Mouse (Mus musculus): ENCODE results near the gene Lamtor5. TPM values are rescaled to one million over a fixed set of nuclear protein-coding genes. Genes with fewer than 3 reads are reported as not detected.

Gene Lamtor5
- polyA plus RNA-seq, 1 experiment from 2014 or later = 217 TPM

GRCm38 (mm10) chr3:107239607-107240006 is 39.1 kb upstream of the Lamtor5 start, which contains the start of gene Prok1:
Prok1 (minus strand) TSS chr3:107239707.
- 89% methylated on average over 9 of the region's 9 CpGs for WGBS

GRCm38 (mm10) chr3:107241389-107242094 is 37.1 kb upstream of the Lamtor5 start:
- H3K4me2 ChIP-seq (ENCODE audit: low read depth, low read length) = no peak overlapping the region
- no peaks in the 10 kb centered on the region for H3K36me3 ChIP-seq (ENCODE audit: control insufficient read depth, insufficient read depth, low read length)
- no peaks in the 10 kb centered on the region for H3K4me1 ChIP-seq (ENCODE audit: control insufficient read depth, insufficient read depth, low read length)
- WGBS = 54% methylated on average over 14 of the region's 14 CpGs
- H3K4me3 ChIP-seq (ENCODE audit: low read length) = no peak overlapping the region
- ATAC-seq = no peak
- H3K27me3 ChIP-seq (replicated peaks; ENCODE audit: control insufficient read depth, insufficient read depth, low read length) = no peaks in the 10 kb centered on the region
- H3K9me3 ChIP-seq (ENCODE audit: control insufficient read depth, low read length) = no peaks in the 10 kb centered on the region
- H3K27ac ChIP-seq (ENCODE audit: low read length) = no peak overlapping the region
- H3K9ac ChIP-seq (ENCODE audit: low read depth, low read length) = no peak overlapping the region

More at GRCm38 (mm10) chr3:107239607-107240006, 39.1 kb upstream of the Lamtor5 start, which contains the start of gene Prok1:
- no peaks in the 10 kb centered on the region for H3K27me3 ChIP-seq (replicated peaks; ENCODE audit: control insufficient read depth, insufficient read depth, low read length)
- no peak within 1 kb of the TSS for H3K4me3 ChIP-seq (ENCODE audit: low read length)
- no peaks in the 10 kb centered on the region for H3K4me1 ChIP-seq (ENCODE audit: control insufficient read depth, insufficient read depth, low read length)
- no peak within 1 kb of the TSS for H3K4me2 ChIP-seq (ENCODE audit: low read depth, low read length)
- no peak for ATAC-seq
- no peaks in the 10 kb centered on the region for H3K9me3 ChIP-seq (ENCODE audit: control insufficient read depth, low read length)
- H3K9ac ChIP-seq (ENCODE audit: low read depth, low read length) = no peak within 1 kb of the TSS
- H3K36me3 ChIP-seq (ENCODE audit: control insufficient read depth, insufficient read depth, low read length) = no peaks in the 10 kb centered on the region
- H3K27ac ChIP-seq (ENCODE audit: low read length) = no peak within 1 kb of the TSS

DNA sequence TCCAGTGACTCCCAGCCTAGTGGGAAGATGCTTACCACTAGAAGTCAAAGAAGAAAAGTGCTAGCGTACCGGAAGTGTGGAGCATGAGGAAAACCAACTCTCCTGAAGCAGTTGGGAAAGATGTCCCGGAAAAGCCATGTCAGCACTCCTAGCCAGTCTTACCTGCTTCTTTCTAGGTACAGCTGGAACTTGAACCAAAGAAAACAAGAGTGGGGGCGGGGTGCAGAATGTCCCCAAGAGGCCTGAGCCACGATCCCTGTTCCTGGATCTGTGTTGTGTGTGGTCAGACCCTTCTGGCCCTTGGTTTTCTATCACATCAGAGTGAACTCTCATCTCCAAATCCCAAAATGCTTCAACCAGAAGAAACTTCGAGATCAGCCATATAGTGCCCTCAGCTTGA is 31.8 kb upstream of the Lamtor5 start:
- Histone ChIP-seq H3K4me3 (ENCODE audit: low read length) (no peak overlapping the region), H3K27ac (ENCODE audit: low read length) (no peak overlapping the region), H3K4me1 (ENCODE audit: control insufficient read depth, insufficient read depth, low read length) (no peaks in the 10 kb centered on the region), H3K36me3 (ENCODE audit: control insufficient read depth, insufficient read depth, low read length) (no peaks in the 10 kb centered on the region), H3K9me3 (ENCODE audit: control insufficient read depth, low read length) (no peaks in the 10 kb centered on the region), H3K4me2 (ENCODE audit: low read depth, low read length) (no peak overlapping the region), H3K27me3 (replicated peaks; ENCODE audit: control insufficient read depth, insufficient read depth, low read length) (no peaks in the 10 kb centered on the region), H3K9ac (ENCODE audit: low read depth, low read length) (no peak overlapping the region)
- no peak for ATAC-seq
- WGBS = 83% methylated on average over 6 of the region's 6 CpGs

DNA sequence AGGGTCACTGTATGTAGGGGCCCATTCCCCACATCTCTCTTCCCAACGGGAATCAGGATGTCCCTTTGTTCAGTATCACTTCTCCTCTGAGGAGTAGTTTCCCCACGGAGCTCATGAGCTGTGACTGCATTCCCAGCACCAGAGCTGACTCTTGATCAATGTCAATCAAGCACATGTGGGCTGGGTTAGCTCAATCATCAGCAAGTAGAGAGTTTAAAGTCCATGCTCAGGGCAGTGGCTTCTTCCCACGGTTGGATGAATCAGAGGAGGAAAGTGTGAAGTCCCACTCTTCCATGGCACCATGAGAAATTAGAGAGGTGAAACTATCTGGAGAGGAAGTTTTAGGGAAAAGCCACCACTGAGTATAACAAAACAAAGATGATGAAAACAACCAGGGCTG is 29.6 kb upstream of the Lamtor5 start:
- Histone ChIP-seq H3K9me3 (ENCODE audit: control insufficient read depth, low read length) (no peaks in the 10 kb centered on the region), H3K9ac (ENCODE audit: low read depth, low read length) (no peak overlapping the region), H3K27me3 (replicated peaks; ENCODE audit: control insufficient read depth, insufficient read depth, low read length) (no peaks in the 10 kb centered on the region), H3K4me3 (ENCODE audit: low read length) (no peak overlapping the region), H3K36me3 (ENCODE audit: control insufficient read depth, insufficient read depth, low read length) (no peaks in the 10 kb centered on the region), H3K4me2 (ENCODE audit: low read depth, low read length) (no peak overlapping the region), H3K27ac (ENCODE audit: low read length) (no peak overlapping the region), H3K4me1 (ENCODE audit: control insufficient read depth, insufficient read depth, low read length) (no peaks in the 10 kb centered on the region)
- ATAC-seq = peak; percentile 56; the same call in 1 of the 2 replicates
- WGBS = 52% methylated on average over 3 of the region's 3 CpGs

DNA sequence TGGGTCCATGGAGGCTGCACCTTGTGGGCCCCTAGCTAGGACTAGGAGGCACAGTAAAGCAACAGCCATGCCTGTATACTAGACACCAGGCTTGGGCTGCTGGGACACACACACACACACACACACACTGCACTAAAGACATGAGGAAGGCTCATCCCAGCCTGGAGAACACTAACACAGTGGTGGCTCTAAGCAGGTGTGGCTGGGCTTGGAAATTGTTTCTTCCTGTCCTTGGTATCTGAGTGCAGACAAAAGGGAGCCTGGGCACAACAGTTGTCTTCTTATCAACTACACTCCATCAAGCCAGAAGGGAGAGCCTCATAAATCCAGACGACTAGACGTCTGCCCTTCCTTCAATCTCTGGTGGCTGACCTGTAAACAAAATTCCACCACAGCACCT is 28.3 kb upstream of the Lamtor5 start:
- 19% methylated on average over 2 of the region's 2 CpGs for WGBS
- H3K9ac ChIP-seq (ENCODE audit: low read depth, low read length) = no peak overlapping the region
- no peaks in the 10 kb centered on the region for H3K27me3 ChIP-seq (replicated peaks; ENCODE audit: control insufficient read depth, insufficient read depth, low read length)
- no peak for ATAC-seq
- no peaks in the 10 kb centered on the region for H3K9me3 ChIP-seq (ENCODE audit: control insufficient read depth, low read length)
- no peak overlapping the region for H3K27ac ChIP-seq (ENCODE audit: low read length)
- H3K4me2 ChIP-seq (ENCODE audit: low read depth, low read length) = no peak overlapping the region
- no peak overlapping the region for H3K4me3 ChIP-seq (ENCODE audit: low read length)
- H3K36me3 ChIP-seq (ENCODE audit: control insufficient read depth, insufficient read depth, low read length) = no peaks in the 10 kb centered on the region
- H3K4me1 ChIP-seq (ENCODE audit: control insufficient read depth, insufficient read depth, low read length) = no peaks in the 10 kb centered on the region

DNA sequence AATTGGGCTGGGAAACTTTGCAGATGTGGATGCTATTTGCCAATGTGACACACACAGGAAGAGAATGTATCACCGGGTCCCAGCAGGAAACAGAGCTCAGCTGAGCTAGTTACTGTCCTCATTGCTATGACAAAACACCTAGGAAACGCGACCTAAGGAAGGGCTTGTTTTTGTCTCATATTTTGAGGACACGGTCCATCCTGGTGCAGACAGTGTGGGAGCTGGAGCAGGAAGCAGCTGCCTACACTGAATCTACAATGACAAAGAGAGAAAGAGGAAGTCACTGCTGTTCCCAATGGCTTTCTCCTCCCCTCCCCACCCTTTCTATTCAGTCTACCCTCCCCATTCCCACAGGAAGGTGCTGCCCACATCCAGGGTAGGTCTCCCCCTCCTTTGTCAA is 26.6 kb upstream of the Lamtor5 start:
- H3K9me3 ChIP-seq (ENCODE audit: control insufficient read depth, low read length) = no peaks in the 10 kb centered on the region
- no peak overlapping the region for H3K4me3 ChIP-seq (ENCODE audit: low read length)
- no peak overlapping the region for H3K4me2 ChIP-seq (ENCODE audit: low read depth, low read length)
- WGBS = 50% methylated on average over 4 of the region's 4 CpGs
- H3K27me3 ChIP-seq (replicated peaks; ENCODE audit: control insufficient read depth, insufficient read depth, low read length) = no peaks in the 10 kb centered on the region
- ATAC-seq = no peak
- no peaks in the 10 kb centered on the region for H3K4me1 ChIP-seq (ENCODE audit: control insufficient read depth, insufficient read depth, low read length)
- no peak overlapping the region for H3K27ac ChIP-seq (ENCODE audit: low read length)
- no peak overlapping the region for H3K9ac ChIP-seq (ENCODE audit: low read depth, low read length)
- no peaks in the 10 kb centered on the region for H3K36me3 ChIP-seq (ENCODE audit: control insufficient read depth, insufficient read depth, low read length)

DNA sequence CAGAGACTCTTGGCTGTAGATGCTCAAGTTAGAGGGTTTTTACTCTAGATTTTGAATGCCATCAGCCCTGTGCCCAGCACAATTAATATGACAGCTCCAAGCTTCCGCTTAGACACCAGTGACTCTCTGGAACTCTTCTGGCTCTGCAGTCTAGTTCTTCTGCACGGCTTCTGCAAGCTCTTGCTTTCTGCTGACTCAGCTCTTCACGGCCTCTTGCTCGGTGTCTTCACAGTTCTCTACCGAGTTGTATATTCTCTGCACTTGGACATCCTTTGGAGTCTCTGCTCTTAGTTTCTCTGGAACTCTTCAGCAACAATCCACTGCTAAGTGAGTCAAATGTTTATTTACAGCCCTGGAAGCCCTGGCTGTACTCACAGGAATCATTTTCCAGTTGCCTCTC is 24.7 kb upstream of the Lamtor5 start:
- H3K4me3 ChIP-seq (ENCODE audit: low read length) = no peak overlapping the region
- no peaks in the 10 kb centered on the region for H3K4me1 ChIP-seq (ENCODE audit: control insufficient read depth, insufficient read depth, low read length)
- H3K27ac ChIP-seq (ENCODE audit: low read length) = no peak overlapping the region
- no peaks in the 10 kb centered on the region for H3K9me3 ChIP-seq (ENCODE audit: control insufficient read depth, low read length)
- H3K36me3 ChIP-seq (ENCODE audit: control insufficient read depth, insufficient read depth, low read length) = no peaks in the 10 kb centered on the region
- H3K4me2 ChIP-seq (ENCODE audit: low read depth, low read length) = no peak overlapping the region
- ATAC-seq = no peak
- no peaks in the 10 kb centered on the region for H3K27me3 ChIP-seq (replicated peaks; ENCODE audit: control insufficient read depth, insufficient read depth, low read length)
- no peak overlapping the region for H3K9ac ChIP-seq (ENCODE audit: low read depth, low read length)
- 50% methylated on average over 5 of the region's 5 CpGs for WGBS

DNA sequence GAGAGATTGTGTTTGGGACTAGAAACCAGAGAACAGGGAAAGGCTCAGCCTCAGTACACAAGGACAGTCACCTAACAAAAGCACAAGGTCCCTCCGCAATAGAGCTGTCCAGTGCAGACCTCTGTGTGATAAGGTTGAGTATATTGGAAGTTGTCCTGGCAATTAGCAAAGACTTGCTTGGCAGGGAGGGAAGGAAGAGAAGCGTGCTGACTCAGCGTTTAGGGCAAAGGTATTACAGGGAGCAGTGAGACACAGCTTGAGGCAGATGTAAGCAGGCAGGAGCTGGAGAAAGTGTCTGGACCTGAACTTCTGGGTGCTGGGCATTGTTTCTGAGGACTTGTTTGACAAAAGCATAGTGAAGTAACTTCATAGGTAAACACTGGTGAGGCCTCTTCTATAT is 22.7 kb upstream of the Lamtor5 start:
- Histone ChIP-seq H3K36me3 (ENCODE audit: control insufficient read depth, insufficient read depth, low read length) (no peaks in the 10 kb centered on the region), H3K4me1 (ENCODE audit: control insufficient read depth, insufficient read depth, low read length) (0 out of 2 replicates have a peak, but pooled peaks cover 2% of the 10 kb centered on the region), H3K4me2 (ENCODE audit: low read depth, low read length) (no peak overlapping the region), H3K27ac (ENCODE audit: low read length) (no peak overlapping the region), H3K27me3 (replicated peaks; ENCODE audit: control insufficient read depth, insufficient read depth, low read length) (no peaks in the 10 kb centered on the region), H3K4me3 (ENCODE audit: low read length) (no peak overlapping the region), H3K9ac (ENCODE audit: low read depth, low read length) (no peak overlapping the region), H3K9me3 (ENCODE audit: control insufficient read depth, low read length) (no peaks in the 10 kb centered on the region)
- WGBS = 81% methylated on average over 3 of the region's 3 CpGs
- ATAC-seq = no peak

DNA sequence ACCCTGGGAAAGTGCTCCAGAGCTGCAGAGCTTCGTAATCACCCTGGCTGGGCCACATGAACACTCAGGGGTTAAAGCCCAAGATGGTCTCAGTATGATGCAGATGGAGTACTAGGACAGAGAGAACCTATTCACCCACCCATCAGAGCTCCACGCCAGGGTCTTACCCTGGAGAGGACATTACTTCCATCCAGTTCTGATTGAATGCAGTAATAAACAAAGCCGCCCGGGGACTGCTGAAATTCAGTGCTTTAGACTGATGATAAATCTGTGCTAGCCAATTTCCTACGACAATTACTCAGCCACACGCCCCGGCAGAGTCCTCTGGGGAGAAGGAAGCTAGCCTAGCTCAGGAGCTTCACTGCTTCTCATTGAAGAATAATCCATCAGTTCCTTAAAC is 21.9 kb upstream of the Lamtor5 start:
- no peaks in the 10 kb centered on the region for H3K36me3 ChIP-seq (ENCODE audit: control insufficient read depth, insufficient read depth, low read length)
- no peak overlapping the region for H3K9ac ChIP-seq (ENCODE audit: low read depth, low read length)
- H3K4me1 ChIP-seq (ENCODE audit: control insufficient read depth, insufficient read depth, low read length) = 0 out of 2 replicates have a peak, but pooled peaks cover 5% of the 10 kb centered on the region
- H3K9me3 ChIP-seq (ENCODE audit: control insufficient read depth, low read length) = no peaks in the 10 kb centered on the region
- no peak overlapping the region for H3K4me3 ChIP-seq (ENCODE audit: low read length)
- no peaks in the 10 kb centered on the region for H3K27me3 ChIP-seq (replicated peaks; ENCODE audit: control insufficient read depth, insufficient read depth, low read length)
- no peak overlapping the region for H3K4me2 ChIP-seq (ENCODE audit: low read depth, low read length)
- ATAC-seq = no peak
- 42% methylated on average over 7 of the region's 7 CpGs for WGBS
- no peak overlapping the region for H3K27ac ChIP-seq (ENCODE audit: low read length)

GRCm38 (mm10) chr3:107257924-107258323 is 20.7 kb upstream of the Lamtor5 start:
- no peaks in the 10 kb centered on the region for H3K27me3 ChIP-seq (replicated peaks; ENCODE audit: control insufficient read depth, insufficient read depth, low read length)
- no peak overlapping the region for H3K9ac ChIP-seq (ENCODE audit: low read depth, low read length)
- no peak overlapping the region for H3K4me2 ChIP-seq (ENCODE audit: low read depth, low read length)
- H3K4me1 ChIP-seq (ENCODE audit: control insufficient read depth, insufficient read depth, low read length) = 0 out of 2 replicates have a peak, but pooled peaks cover 5% of the 10 kb centered on the region
- no peak overlapping the region for H3K4me3 ChIP-seq (ENCODE audit: low read length)
- H3K36me3 ChIP-seq (ENCODE audit: control insufficient read depth, insufficient read depth, low read length) = no peaks in the 10 kb centered on the region
- no peak overlapping the region for H3K27ac ChIP-seq (ENCODE audit: low read length)
- WGBS = 49% methylated on average over 5 of the region's 5 CpGs
- ATAC-seq = no peak
- no peaks in the 10 kb centered on the region for H3K9me3 ChIP-seq (ENCODE audit: control insufficient read depth, low read length)
